Mouse (Mus musculus): ENCODE measurements around the gene 4932438A13Rik. TPM values are rescaled to one million over a fixed set of nuclear protein-coding genes. Genes with fewer than 3 reads are reported as not detected.

4932438A13Rik gene
- polyA plus RNA-seq, 1 experiment from 2014 or later: 58.7 TPM

DNA sequence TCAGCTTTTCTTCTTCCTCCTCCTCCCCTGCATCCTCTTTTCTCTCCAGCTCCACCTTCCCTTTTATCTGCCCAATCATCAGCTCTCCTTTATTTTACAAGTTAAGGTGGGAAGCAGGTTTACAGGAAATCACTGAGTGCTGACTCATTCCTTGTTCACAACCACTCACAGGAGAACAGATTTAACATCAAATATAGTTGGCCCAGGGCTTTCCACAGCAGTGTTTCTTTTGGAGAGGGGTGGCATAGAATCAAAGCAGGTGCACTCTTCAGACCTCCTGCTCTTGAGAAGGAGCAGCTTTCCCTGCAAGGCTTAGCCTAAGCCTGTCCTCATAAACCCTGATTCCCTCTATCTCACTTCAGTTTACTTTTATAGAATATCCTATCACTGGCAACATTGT lies 80.8 kb downstream of the 4932438A13Rik start:
- Histone ChIP-seq H3K4me3 (no peak overlapping the region), H3K9me3 (no peaks in the 10 kb centered on the region), H3K9ac (no peak overlapping the region), H3K36me3 (peaks cover 21% of the 10 kb centered on the region), H3K4me1 (peaks cover 7% of the 10 kb centered on the region; the same call in 1 of the 2 replicates), H3K27ac (no peak overlapping the region), H3K27me3 (no peaks in the 10 kb centered on the region), H3K4me2 (replicated peaks) (no peak overlapping the region)
- no peak for ATAC-seq (ENCODE audit: low FRiP score, low read depth)

DNA sequence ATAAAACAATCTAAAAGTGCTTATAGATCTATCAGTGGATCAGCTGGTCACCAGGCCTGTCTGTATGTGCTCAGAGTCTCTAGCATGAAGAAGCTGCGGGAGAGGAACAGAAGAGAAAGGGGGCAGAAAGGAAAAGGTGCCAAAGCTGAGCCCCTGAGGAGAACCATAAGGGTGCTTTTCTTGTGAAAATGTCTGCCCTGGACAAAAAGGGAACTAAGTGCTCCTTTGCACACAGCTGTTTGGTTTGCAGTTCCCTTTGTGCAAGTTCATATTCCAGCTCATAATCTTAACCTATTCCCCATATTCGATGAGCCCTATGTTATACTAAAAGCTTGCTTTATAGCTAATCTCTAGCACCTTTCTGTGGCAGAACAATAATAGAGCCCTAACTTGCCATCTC lies 175.1 kb downstream of the 4932438A13Rik start:
- Histone ChIP-seq H3K4me1 (no peaks in the 10 kb centered on the region), H3K27ac (no peak overlapping the region), H3K4me2 (replicated peaks) (no peak overlapping the region), H3K27me3 (no peaks in the 10 kb centered on the region), H3K36me3 (peaks cover 48% of the 10 kb centered on the region), H3K4me3 (no peak overlapping the region), H3K9ac (no peak overlapping the region), H3K9me3 (no peaks in the 10 kb centered on the region)
- 94% methylated on average over 2 of the region's 2 CpGs for WGBS
- no peak for ATAC-seq (ENCODE audit: low FRiP score, low read depth)

DNA sequence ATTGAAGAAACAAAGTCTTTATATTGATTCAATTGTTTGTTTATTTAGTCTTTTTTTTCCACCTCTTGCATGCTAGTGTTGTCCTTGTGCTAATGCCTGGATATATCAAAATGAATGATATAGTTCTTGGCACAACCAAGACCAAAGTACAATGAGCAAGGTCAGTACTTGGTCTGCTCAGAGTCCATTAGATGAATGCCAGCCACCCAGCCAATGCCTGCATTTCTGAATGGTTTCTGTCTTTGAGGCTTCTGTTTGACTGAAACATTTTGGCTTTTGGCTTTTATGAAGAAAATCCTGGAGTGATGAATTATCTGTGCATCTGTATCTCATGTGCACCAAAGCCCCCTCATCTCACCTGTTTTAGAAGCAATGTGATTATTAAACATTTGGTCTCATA lies 176.9 kb downstream of the 4932438A13Rik start:
- H3K4me3 ChIP-seq: no peak overlapping the region
- no peaks in the 10 kb centered on the region for H3K9me3 ChIP-seq
- H3K27ac ChIP-seq: no peak overlapping the region
- H3K9ac ChIP-seq: no peak overlapping the region
- H3K4me2 ChIP-seq (replicated peaks): no peak overlapping the region
- H3K4me1 ChIP-seq: no peaks in the 10 kb centered on the region
- ATAC-seq (ENCODE audit: low FRiP score, low read depth): no peak
- no peaks in the 10 kb centered on the region for H3K27me3 ChIP-seq
- peaks cover 57% of the 10 kb centered on the region for H3K36me3 ChIP-seq

DNA sequence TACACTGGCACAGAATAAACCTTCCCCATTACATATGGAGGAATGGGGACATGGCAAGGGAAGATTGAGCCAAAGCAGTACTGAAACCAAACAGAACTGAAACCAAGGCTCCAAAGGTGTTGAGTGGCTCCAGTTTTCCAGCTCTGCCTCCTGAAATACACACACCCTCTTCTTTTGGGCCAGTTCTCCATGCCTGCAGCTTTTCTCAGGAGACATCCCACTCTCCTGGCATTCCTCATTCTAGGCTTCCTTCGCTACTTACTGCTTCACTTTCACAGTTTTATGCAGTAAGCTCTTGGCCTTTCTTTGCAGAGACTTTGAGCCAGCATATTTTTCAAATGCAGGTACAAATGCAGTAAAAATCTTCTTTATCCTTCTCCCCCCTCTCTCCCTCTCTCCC lies 188.6 kb downstream of the 4932438A13Rik start:
- 100% methylated on average over 1 of the region's 1 CpGs for WGBS
- Histone ChIP-seq H3K4me1 (no peaks in the 10 kb centered on the region), H3K9ac (no peak overlapping the region), H3K36me3 (peaks cover 22% of the 10 kb centered on the region), H3K27ac (no peak overlapping the region), H3K4me3 (no peak overlapping the region), H3K4me2 (replicated peaks) (no peak overlapping the region), H3K9me3 (no peaks in the 10 kb centered on the region), H3K27me3 (no peaks in the 10 kb centered on the region)
- no peak for ATAC-seq (ENCODE audit: low FRiP score, low read depth)

DNA sequence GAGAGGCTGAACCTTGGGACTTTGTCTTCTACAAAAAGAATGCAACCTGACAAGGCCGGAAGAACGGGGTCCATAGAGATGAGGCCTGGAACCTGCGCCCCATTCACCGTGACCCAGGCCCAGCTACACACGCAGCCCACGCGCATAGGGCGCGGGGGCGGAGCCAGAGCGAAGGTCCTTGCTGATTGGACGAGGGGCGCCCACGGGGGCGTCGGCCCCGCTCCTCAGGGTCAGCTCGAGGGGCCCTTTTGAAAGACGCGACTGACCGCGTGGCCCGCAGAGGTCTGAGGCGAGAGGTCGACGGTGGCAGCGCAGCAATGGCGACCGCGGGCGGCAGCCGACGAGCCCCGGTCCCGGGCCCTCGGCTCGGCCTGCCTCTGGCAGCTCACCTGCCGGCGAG lies 200.5 kb downstream of the 4932438A13Rik start, which contains the start of gene Adad1:
Adad1 (plus strand) TSS at position 122 of the 400 bp plus-strand sequence.
- ATAC-seq (ENCODE audit: low FRiP score, low read depth): no peak; the same call in 1 of the 2 replicates
- Histone ChIP-seq H3K4me1 (no peaks in the 10 kb centered on the region), H3K9ac (no peak within 1 kb of the TSS), H3K4me2 (replicated peaks) (peak within 1 kb of the TSS; percentile 57), H3K36me3 (no peaks in the 10 kb centered on the region), H3K27me3 (no peaks in the 10 kb centered on the region), H3K27ac (no peak within 1 kb of the TSS), H3K9me3 (peaks cover 21% of the 10 kb centered on the region), H3K4me3 (peak within 1 kb of the TSS; percentile 38)
- WGBS: 50% methylated on average over 39 of the region's 39 CpGs

DNA sequence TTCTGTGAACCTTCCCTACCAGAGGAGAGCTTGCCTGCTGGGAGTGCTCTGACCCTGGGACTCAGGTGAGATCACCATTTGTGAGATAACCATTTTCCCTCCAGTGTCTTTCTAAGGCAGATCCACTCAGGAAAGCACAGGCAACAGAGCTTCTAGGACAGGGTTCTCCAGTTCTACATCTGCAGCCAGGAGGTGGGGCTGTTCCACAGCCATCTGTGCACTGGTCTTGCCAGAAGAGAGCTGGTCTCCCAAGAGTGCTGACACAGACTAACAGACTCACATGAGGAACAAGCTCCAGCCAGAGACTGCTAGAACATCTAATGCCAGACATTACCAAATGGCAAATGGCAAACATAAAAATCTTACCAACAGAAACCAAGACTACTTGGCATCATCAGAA lies 210.3 kb downstream of the 4932438A13Rik start:
- Histone ChIP-seq H3K9me3 (peaks cover 6% of the 10 kb centered on the region), H3K4me1 (no peaks in the 10 kb centered on the region), H3K4me2 (replicated peaks) (no peak overlapping the region), H3K27ac (no peak overlapping the region), H3K27me3 (no peaks in the 10 kb centered on the region), H3K9ac (no peak overlapping the region), H3K4me3 (no peak overlapping the region), H3K36me3 (no peaks in the 10 kb centered on the region)
- no peak for ATAC-seq (ENCODE audit: low FRiP score, low read depth)

DNA sequence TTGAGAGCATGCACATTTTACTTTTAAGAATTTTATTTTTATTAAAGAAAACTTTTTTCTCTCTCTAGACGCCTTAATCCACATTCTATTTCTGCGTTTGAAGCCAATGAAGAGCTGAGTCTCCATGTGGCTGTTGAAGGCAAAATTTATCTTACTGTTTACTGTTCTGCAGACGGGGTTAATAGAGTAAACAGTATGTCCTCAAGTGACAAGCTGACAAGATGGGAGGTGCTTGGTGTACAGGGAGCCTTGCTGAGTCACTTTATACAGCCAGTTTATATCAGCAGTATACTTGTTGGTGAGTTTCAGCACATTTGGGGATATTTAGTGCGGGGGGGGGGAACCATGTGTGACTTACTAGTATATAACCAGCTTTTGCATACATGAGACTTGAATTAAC lies 222.0 kb downstream of the 4932438A13Rik start:
- Histone ChIP-seq H3K4me3 (no peak overlapping the region), H3K4me1 (no peaks in the 10 kb centered on the region), H3K4me2 (replicated peaks) (no peak overlapping the region), H3K27me3 (no peaks in the 10 kb centered on the region), H3K9ac (no peak overlapping the region), H3K9me3 (no peaks in the 10 kb centered on the region), H3K27ac (no peak overlapping the region), H3K36me3 (no peaks in the 10 kb centered on the region)
- ATAC-seq (ENCODE audit: low FRiP score, low read depth): no peak
- 71% methylated on average over 4 of the region's 4 CpGs for WGBS

DNA sequence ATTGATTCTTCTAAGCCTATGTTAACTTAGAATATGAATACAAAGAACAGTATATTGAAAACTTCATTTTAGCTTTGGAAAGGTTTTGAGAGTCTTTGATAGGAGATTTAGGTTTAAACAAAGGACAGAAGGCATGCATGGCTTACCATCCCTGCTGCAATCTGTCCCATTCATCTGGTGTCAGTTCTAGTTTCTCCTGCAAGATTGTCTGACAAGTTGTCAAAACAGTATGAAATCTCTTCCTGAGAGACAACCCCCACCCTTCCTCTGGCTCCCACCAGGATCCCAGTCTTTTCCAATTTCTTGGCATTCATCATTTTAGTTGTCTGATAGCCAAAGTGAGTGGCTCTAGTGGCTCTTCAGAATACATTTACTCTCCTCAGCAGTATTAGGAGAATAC lies 227.8 kb downstream of the 4932438A13Rik start:
- no peak for ATAC-seq (ENCODE audit: low FRiP score, low read depth)

More for the DNA sequence above, 227.8 kb downstream of the 4932438A13Rik start:
- no peak overlapping the region for H3K4me2 ChIP-seq (replicated peaks)
- H3K9me3 ChIP-seq: no peaks in the 10 kb centered on the region
- no peak overlapping the region for H3K27ac ChIP-seq
- no peak overlapping the region for H3K4me3 ChIP-seq
- H3K4me1 ChIP-seq: no peaks in the 10 kb centered on the region
- H3K9ac ChIP-seq: no peak overlapping the region
- no peaks in the 10 kb centered on the region for H3K36me3 ChIP-seq
- no peaks in the 10 kb centered on the region for H3K27me3 ChIP-seq

Other genes with a start within 250 kb of the 4932438A13Rik start
- 19.8 and 19.9 TPM in 2 replicates for gene Bbs7, start 249.6 kb upstream of the 4932438A13Rik start, polyA plus RNA-seq (2015; fragmentation: Nextera tagmentation; extraction: Ambion mirVana)
- gene Trpc3, start 172.9 kb upstream of the 4932438A13Rik start, polyA plus RNA-seq (2015; fragmentation: Nextera tagmentation; extraction: Ambion mirVana): 1.9 and 3.2 TPM in 2 replicates
- 1.1 and 1.9 TPM in 2 replicates for gene Adad1, start 200.4 kb downstream of the 4932438A13Rik start, polyA plus RNA-seq (2015; fragmentation: Nextera tagmentation; extraction: Ambion mirVana)